Mouse (Mus musculus) layer of hippocampus, postnatal 36 days (tissue): ENCODE data around the gene Limch1. TPM values are rescaled to one million over a fixed set of nuclear protein-coding genes. Genes with fewer than 3 reads are reported as not detected.

Source experiments
- DNase-seq, 2 experiments: peaks; one replicate each; pipeline ENCODE4 v3.0.0; 2022
- total RNA-seq, 2 experiments: library from RNA; stranded (reverse); gene quantifications; 2 replicates each; pipeline ENCODE4 v1.2.3; 2021

The Limch1 gene
- total RNA-seq = 100 to 1,000 TPM; 119 to 142 TPM

DNA sequence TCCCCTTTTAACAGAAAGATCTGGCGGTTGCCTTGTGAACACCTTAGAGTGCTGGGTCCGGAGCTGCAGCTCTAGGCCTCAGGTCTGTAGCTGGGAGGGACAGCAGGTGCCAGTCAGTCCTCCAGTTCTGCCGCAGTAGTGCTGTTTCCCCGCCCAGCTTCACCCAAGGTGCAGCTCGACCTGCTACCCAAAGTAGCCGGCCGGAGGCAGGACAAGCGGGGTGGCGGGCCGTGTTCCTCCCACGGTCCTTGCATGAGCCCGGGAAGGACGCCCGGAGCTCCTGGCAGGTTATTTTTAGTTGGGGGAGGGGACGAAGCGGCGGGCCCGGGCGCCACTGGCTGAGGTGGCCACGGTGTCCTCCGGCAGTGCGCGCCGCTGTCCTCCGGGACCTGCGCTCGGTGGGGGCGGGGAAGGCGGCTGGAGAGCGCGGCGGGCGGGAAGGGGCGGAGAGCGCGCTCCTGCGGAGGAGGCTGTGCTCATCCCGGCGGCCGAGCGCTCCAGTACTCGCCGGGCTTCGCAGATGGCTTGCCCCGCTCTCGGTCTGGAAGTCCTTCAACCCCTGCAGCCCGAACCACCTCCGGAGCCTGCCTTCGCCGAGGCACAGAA is at the start of gene Limch1:
Limch1 (plus strand) TSS at position 438 of the 606 bp plus-strand sequence.
- DNase-seq = peak; percentile 64 to 65

DNA sequence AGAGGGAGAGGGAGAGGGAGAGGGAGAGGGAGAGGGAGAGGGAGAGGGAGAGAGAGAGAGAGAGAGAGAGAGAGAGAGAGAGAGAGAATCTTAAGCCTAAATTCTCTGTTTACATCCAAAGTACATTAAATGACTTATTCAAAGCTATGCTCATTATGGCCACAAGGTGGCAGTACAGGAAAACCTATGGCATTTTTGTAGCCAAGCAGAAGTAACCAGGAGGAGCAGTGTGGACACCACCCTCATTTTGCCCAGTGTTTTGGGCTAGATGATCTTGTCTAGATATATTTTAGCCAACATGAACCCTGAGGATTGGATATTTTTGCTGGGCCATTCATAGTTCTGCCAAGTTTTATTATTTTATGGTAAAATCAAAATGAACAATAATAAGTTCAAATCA is 48.5 kb upstream of the Limch1 start:
- DNase-seq = peak in 1 of 2 experiments; percentile 21

- DNase-seq = no peak
Measured at GRCm38 (mm10) chr5:66699911-66700310, 45.7 kb upstream of the Limch1 start.

DNA sequence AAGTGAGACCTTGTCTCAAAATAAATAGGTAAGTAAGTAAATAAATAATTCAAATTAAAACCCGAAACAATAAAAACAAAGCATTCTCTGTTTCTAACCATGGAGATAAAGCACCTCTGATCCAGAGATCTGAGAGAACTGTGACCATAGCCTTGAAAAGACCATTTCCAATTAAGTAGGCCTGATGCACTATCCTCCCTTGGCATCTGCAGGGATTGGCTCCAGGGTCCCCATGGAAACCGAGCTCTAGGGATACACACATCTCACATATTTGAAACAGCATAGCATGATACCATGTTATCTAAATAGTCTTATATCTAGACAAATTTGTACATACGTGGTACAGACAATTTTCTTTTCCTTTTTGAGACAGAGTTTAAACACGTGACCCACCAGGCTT is 43.7 kb upstream of the Limch1 start:
- no peak for DNase-seq

GRCm38 (mm10) chr5:66703317-66704004 is 42.2 kb upstream of the Limch1 start:
- DNase-seq = no peak

DNA sequence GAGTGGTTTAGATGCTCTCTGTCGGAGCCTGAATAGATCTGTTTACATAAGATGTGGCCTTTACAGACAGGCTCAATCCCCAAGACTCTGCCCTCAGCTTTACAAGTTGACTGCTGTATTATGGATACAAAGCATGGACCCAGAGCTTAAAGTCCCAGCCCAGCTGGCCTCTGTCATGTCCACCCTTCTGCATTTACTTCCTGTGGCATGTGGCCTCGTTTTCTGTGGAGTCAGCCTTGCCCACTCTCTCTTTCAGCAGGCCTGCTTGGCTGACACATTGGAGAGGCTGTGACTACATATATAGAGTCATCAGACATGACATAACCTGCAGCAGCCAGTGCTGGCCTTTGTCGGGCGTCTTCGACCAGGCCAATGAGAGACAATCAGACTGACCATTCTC is 37.8 kb upstream of the Limch1 start:
- DNase-seq = no peak

GRCm38 (mm10) chr5:66710445-66711019 is 35.1 kb upstream of the Limch1 start:
- DNase-seq = no peak

- no peak for DNase-seq
Measured at GRCm38 (mm10) chr5:66712801-66713200, 32.8 kb upstream of the Limch1 start.

GRCm38 (mm10) chr5:66715498-66715931 is 30.1 kb upstream of the Limch1 start:
- no peak for DNase-seq

GRCm38 (mm10) chr5:66717931-66718330 is 27.7 kb upstream of the Limch1 start:
- no peak for DNase-seq

- DNase-seq = no peak
Measured at GRCm38 (mm10) chr5:66718413-66718812, 27.2 kb upstream of the Limch1 start.

DNA sequence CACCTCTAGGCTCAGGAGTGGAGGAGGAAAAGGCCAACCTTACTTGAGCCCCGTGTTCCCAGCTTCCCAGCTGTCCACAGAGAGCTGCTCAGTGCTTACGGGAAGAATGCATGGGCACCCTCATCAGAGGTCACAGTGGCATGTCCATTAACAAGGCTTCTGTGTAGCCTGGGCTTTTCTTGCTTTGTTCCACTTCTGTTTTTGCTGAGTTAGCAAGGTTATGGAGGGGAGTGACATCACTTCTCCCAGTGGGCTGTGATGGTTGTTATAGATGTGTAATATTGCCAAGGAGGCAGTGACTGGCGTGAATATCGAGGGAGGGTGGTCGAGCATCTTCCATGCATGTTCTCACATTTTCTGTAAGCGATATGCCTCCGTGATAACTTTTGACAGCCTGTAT is 26.7 kb upstream of the Limch1 start:
- no peak for DNase-seq

- no peak for DNase-seq
Measured at GRCm38 (mm10) chr5:66720921-66721320, 24.7 kb upstream of the Limch1 start.

- DNase-seq = no peak
Measured at GRCm38 (mm10) chr5:66722586-66722985, 23.0 kb upstream of the Limch1 start.

- no peak for DNase-seq
Measured at GRCm38 (mm10) chr5:66723037-66723436, 22.6 kb upstream of the Limch1 start.

DNA sequence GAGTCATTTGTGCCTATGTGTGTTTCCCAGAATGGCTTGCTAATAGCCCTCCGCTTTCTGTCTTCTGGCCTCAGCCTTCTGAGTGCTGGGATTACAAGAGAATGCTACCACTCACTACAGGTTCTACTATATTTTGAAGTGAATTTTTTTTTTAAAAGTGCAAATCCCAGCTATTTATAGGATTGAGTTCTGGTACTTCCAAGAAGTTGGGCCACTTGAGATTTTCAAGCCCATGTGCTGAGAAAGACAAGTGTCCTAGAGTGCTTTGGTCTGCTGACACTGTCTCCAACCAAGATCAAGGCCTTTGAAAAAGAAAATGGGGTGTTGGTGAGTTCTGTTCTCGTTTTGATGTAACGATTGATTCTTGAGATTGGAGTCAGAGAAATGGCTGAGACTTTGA is 22.0 kb upstream of the Limch1 start:
- no peak for DNase-seq

DNA sequence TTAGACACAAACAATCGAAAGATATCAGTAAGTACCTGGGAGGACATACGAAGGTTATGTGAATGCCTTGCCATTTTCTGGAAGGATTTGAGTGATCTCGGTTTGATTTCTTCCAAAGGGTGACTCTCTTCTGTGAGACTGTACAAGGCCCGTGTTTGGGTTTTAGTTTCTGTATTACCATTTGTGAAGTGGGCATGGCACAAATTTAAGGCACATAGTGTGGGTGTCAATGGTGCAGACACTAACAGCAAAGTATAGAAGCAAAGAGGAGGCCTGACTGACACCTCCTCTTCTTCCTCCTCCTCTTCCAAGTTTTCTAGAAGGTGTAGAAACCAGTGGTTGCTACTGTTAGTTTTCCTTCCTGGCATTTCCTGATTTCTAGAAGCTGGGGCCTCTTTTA is 16.3 kb upstream of the Limch1 start:
- no peak for DNase-seq

- DNase-seq = peak; percentile 36 to 44
Measured at GRCm38 (mm10) chr5:66730621-66731301, 14.9 kb upstream of the Limch1 start.

GRCm38 (mm10) chr5:66731302-66731697 is 14.3 kb upstream of the Limch1 start:
- DNase-seq = no peak

GRCm38 (mm10) chr5:66733556-66733955 is 12.1 kb upstream of the Limch1 start:
- DNase-seq = no peak

GRCm38 (mm10) chr5:66739376-66739775 is 6.3 kb upstream of the Limch1 start:
- no peak for DNase-seq

DNA sequence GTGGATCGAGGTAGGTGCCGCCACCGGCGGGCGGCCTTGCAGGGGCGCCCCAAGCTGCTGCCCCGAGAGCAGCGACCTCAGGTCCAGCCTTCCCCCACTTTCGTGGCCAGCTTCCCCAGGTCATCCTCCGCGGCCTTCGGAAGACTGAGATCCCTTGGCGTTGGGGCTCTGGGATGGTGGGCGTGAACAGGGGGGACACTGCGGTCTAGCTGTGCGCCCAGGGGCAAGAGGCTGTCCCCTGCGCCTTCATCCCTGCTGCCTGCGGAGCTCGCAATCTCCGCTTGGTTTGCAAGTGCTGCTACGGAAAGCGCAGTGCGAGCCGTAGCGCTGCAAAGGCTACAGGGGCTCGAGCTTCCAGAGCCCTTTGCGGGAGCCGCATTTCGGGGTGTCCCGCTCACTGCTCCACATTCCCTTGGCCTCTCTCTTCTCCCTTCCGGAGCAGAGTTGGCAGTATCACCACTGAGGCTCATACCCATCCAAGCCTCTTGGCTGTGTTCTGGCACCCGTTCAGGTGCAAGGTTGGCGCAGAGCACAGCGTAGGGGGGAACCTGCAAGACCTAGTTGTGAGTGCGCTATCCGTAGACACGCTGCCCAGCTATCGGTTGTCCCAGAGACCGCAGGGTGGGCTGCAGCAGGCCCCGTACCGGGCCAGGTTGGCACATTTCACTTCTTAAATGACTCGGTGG is 512 bp downstream of the Limch1 start:
- DNase-seq = peak; percentile 65 to 73

- no peak for DNase-seq
Measured at GRCm38 (mm10) chr5:66746761-66747160, 1.1 kb downstream of the Limch1 start.
